Mouse (Mus musculus): ENCODE results near the gene Hs1bp3. TPM values are rescaled to one million over a fixed set of nuclear protein-coding genes. Genes with fewer than 3 reads are reported as not detected.

The Hs1bp3 gene
- 3.8 and 6.3 TPM in 2 replicates for total RNA-seq (2014; rRNA removed)
- polyA plus RNA-seq (2015; fragmentation: Nextera tagmentation; extraction: Ambion mirVana), result 5.5 and 6.5 TPM in 2 replicates

DNA sequence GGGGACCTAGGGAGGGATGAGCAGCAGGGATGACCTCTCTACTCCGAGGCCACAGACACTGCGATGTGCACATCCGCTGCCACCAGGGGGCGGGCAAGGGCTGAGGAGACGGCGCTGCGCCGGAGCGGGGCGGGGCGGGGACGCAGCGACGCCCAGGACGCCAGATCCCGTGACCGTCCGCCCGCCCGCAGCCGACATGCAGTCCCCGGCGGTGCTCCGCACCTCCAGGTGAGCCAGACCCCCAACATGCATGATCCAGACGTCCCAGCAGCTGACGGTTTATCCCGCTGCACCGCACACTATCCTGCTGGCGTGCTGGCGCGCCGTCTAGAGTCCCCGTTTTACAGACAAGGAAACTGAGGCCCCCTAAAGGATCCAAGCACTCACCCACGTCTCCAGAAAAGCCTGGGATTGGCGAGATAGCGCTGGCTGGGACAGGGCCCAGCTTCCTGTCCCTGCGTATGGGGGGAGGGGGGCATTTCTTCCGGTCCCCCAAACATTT, at the start of gene Hs1bp3:
Gene Hs1bp3 (plus strand): TSS at position 163 of the 502 bp plus-strand sequence.
- DNase-seq (ENCODE audit: low spot score) (peak; percentile 93), ATAC-seq (peak; percentile 89)
- H3K36me3 ChIP-seq (ENCODE audit: insufficient read depth, low read length), result 0 out of 2 replicates have a peak, but pooled peaks cover 7% of the 10 kb centered on the region
- H3K4me2 ChIP-seq (ENCODE audit: low read depth, low read length), result peak within 1 kb of the TSS; percentile 93
- H3K4me1 ChIP-seq (ENCODE audit: insufficient read depth, low read length), result no peaks in the 10 kb centered on the region; the same call in 1 of the 2 replicates
- peak within 1 kb of the TSS; percentile 66 for H3K4me3 ChIP-seq (ENCODE audit: low read length)
- peaks cover 3% of the 10 kb centered on the region for H3K27me3 ChIP-seq (ENCODE audit: insufficient read depth, low read length)
- WGBS, result 0% methylated on average over 38 of the region's 38 CpGs
- TF ChIP-seq CTCF (IDR thresholded peaks at IDR 0.05; ENCODE audit: low read depth), result peak; percentile 82
- H3K27ac ChIP-seq, result no peak within 1 kb of the TSS
- no peaks in the 10 kb centered on the region for H3K9me3 ChIP-seq (ENCODE audit: low read length)
- peak within 1 kb of the TSS; percentile 73 for H3K9ac ChIP-seq (replicated peaks; ENCODE audit: low read length)

- Histone ChIP-seq H3K9me3 (ENCODE audit: low read length) (no peaks in the 10 kb centered on the region), H3K27ac (no peak overlapping the region), H3K27me3 (ENCODE audit: insufficient read depth, low read length) (no peaks in the 10 kb centered on the region), H3K4me2 (ENCODE audit: low read depth, low read length) (no peak overlapping the region), H3K4me1 (ENCODE audit: insufficient read depth, low read length) (no peaks in the 10 kb centered on the region), H3K9ac (replicated peaks; ENCODE audit: low read length) (no peak overlapping the region), H3K36me3 (ENCODE audit: insufficient read depth, low read length) (no peaks in the 10 kb centered on the region), H3K4me3 (ENCODE audit: low read length) (no peak overlapping the region)
- no peak for TF ChIP-seq CTCF (IDR thresholded peaks at IDR 0.05; ENCODE audit: low read depth)
- WGBS, result 92% methylated on average over 7 of the region's 7 CpGs
- ATAC-seq (no peak), DNase-seq (ENCODE audit: low spot score) (no peak)
Measured at GRCm38 (mm10) chr12:8266311-8266710, 46.9 kb upstream of the Hs1bp3 start.

GRCm38 (mm10) chr12:8269627-8270026, 43.6 kb upstream of the Hs1bp3 start:
- H3K4me3 ChIP-seq (ENCODE audit: low read length), result no peak overlapping the region
- whole genome bisulfite sequencing, result 97% methylated on average over 11 of the region's 11 CpGs

GRCm38 (mm10) chr12:8271405-8271804, 41.8 kb upstream of the Hs1bp3 start:
- Histone ChIP-seq H3K4me1 (ENCODE audit: insufficient read depth, low read length) (no peaks in the 10 kb centered on the region), H3K27ac (no peak overlapping the region), H3K4me2 (ENCODE audit: low read depth, low read length) (no peak overlapping the region), H3K9me3 (ENCODE audit: low read length) (no peaks in the 10 kb centered on the region), H3K9ac (replicated peaks; ENCODE audit: low read length) (no peak overlapping the region), H3K4me3 (ENCODE audit: low read length) (no peak overlapping the region), H3K27me3 (ENCODE audit: insufficient read depth, low read length) (no peaks in the 10 kb centered on the region), H3K36me3 (ENCODE audit: insufficient read depth, low read length) (no peaks in the 10 kb centered on the region)
- ATAC-seq, result no peak
- no peak for TF ChIP-seq CTCF (IDR thresholded peaks at IDR 0.05; ENCODE audit: low read depth)
- 95% methylated on average over 2 of the region's 2 CpGs for WGBS
- no peak for DNase-seq (ENCODE audit: low spot score)

More at GRCm38 (mm10) chr12:8269627-8270026, 43.6 kb upstream of the Hs1bp3 start:
- TF ChIP-seq CTCF (IDR thresholded peaks at IDR 0.05; ENCODE audit: low read depth), result no peak
- Histone ChIP-seq H3K9me3 (ENCODE audit: low read length) (no peaks in the 10 kb centered on the region), H3K4me2 (ENCODE audit: low read depth, low read length) (no peak overlapping the region), H3K27ac (no peak overlapping the region), H3K27me3 (ENCODE audit: insufficient read depth, low read length) (no peaks in the 10 kb centered on the region), H3K36me3 (ENCODE audit: insufficient read depth, low read length) (no peaks in the 10 kb centered on the region), H3K9ac (replicated peaks; ENCODE audit: low read length) (no peak overlapping the region), H3K4me1 (ENCODE audit: insufficient read depth, low read length) (no peaks in the 10 kb centered on the region)
- ATAC-seq (no peak), DNase-seq (ENCODE audit: low spot score) (no peak)

- H3K9me3 ChIP-seq (ENCODE audit: low read length), result no peaks in the 10 kb centered on the region
- H3K36me3 ChIP-seq (ENCODE audit: insufficient read depth, low read length), result no peaks in the 10 kb centered on the region
- no peak overlapping the region for H3K4me3 ChIP-seq (ENCODE audit: low read length)
- WGBS, result 95% methylated on average over 6 of the region's 6 CpGs
- no peaks in the 10 kb centered on the region for H3K27me3 ChIP-seq (ENCODE audit: insufficient read depth, low read length)
- no peak overlapping the region for H3K4me2 ChIP-seq (ENCODE audit: low read depth, low read length)
- H3K4me1 ChIP-seq (ENCODE audit: insufficient read depth, low read length), result no peaks in the 10 kb centered on the region
- TF ChIP-seq CTCF (IDR thresholded peaks at IDR 0.05; ENCODE audit: low read depth), result no peak
- no peak for DNase-seq (ENCODE audit: low spot score)
- ATAC-seq, result no peak
- H3K27ac ChIP-seq, result no peak overlapping the region
- no peak overlapping the region for H3K9ac ChIP-seq (replicated peaks; ENCODE audit: low read length)
Measured at GRCm38 (mm10) chr12:8273471-8274171, 39.6 kb upstream of the Hs1bp3 start.

DNA sequence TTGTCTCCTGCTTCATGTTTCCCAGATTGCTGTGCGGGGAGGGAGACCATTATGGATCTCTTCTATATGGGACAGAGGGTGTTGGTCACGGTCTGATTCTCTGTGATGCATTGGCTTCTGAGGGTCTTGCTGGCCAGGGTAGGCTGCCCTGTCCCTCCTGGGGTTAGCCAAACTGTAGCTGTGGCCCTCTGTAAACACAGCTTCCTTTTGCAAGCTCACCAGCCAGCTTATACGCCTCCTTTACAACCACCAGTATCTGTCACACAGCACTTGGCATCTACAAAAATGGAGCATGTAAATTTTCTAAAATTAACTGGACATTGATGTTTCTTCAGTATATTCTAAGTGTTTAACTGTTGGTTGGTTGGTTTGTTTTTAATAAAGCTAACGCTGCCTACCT, 37.8 kb upstream of the Hs1bp3 start:
- no peak for DNase-seq (ENCODE audit: low spot score)
- H3K36me3 ChIP-seq (ENCODE audit: insufficient read depth, low read length), result no peaks in the 10 kb centered on the region
- H3K9ac ChIP-seq (replicated peaks; ENCODE audit: low read length), result no peak overlapping the region
- H3K4me3 ChIP-seq (ENCODE audit: low read length), result no peak overlapping the region
- WGBS, result 86% methylated on average over 4 of the region's 4 CpGs
- TF ChIP-seq CTCF (IDR thresholded peaks at IDR 0.05; ENCODE audit: low read depth), result no peak
- H3K27me3 ChIP-seq (ENCODE audit: insufficient read depth, low read length), result no peaks in the 10 kb centered on the region
- H3K9me3 ChIP-seq (ENCODE audit: low read length), result no peaks in the 10 kb centered on the region
- no peak overlapping the region for H3K4me2 ChIP-seq (ENCODE audit: low read depth, low read length)
- ATAC-seq, result no peak
- no peaks in the 10 kb centered on the region for H3K4me1 ChIP-seq (ENCODE audit: insufficient read depth, low read length)
- no peak overlapping the region for H3K27ac ChIP-seq

All from hindbrain, postnatal 0 days (tissue).